Mouse (Mus musculus) thymus, postnatal 36 days (tissue): ENCODE measurements at regions not wholly inside any gene's neighbourhood (a gene's known extent, or its start where the extent isn't known, plus 50 kb on each side); places are given as distances from the start of the nearest gene placed in this dataset.

ENCODE experiments used
- DNase-seq, 2 experiments: peaks; one replicate each; pipeline ENCODE4 v3.0.0; 2022; ENCODE audit warnings: mixed read lengths in 2 of 2

DNA sequence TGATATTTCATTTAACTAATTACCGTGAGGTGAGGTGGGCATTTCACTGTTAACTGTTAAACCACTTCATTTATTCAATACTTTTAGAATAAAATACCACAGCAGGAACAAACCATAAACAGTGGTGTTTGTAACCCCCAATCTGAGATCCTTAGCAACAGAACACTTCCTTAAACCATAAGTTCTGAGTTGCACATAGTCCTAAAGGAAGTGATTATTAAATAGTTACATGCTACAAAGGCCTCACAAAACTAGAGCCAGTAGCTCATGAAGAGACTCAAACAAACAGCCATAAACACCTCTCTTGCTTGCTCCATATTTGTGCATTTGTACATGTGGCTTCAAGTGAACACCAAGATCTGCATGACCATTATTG, 222.5 kb upstream of the Mmadhc start:
- no peak for DNase-seq

DNA sequence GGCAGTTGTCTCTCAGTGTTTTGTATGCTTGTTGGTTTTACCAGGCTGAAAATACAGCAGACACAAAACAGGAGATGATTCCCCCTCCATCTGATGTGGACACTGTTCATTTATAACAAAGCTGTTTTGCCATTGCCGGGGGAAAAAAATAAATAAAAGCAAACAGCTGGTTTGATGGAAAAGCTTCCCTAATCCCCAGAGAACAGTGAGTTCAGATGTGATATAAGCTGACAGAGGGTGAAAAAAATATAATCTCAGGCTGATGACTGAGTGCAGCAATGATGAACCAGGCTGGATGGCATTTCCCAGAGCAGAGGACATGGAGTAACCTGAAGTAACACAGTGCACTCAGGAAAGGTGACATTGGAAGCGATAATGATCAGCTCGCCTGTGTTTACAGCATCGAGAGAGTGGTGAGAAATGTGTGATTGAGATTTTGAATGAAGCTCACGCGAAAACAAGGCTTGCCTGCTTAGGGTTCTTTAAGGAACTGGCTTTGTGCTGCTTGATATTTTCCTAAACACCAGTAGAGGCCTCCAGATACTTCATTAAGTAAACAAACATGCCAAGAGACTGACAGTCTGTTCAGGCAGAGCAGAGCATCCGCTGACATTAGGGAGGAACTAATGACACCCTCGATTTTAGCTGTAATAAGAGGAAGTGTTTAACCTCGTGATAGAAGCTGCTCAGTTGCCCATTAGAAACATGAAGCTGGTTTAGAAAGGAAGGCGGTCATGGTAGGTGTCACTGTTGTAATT, 221.9 kb upstream of the Mmadhc start:
- no peak for DNase-seq

DNA sequence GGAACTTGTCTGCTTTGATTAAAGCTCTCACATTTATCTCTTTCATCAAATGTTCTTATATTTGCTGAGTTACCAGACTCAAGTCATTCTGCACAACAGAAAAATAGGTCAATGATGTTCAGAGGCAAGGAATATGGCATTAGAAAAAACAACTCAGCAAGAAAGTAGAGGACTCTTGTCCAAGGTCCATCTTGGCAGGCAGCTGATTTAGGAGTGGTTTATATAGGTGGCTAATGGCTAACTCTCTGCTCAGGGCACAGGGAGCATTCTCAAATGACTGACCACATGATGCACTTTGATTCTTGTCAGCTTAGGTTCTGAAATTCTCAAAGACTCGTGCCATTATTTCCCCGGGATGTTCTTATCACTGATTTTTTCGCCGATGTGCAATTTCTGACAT, 216.7 kb upstream of the Mmadhc start:
- no peak for DNase-seq

DNA sequence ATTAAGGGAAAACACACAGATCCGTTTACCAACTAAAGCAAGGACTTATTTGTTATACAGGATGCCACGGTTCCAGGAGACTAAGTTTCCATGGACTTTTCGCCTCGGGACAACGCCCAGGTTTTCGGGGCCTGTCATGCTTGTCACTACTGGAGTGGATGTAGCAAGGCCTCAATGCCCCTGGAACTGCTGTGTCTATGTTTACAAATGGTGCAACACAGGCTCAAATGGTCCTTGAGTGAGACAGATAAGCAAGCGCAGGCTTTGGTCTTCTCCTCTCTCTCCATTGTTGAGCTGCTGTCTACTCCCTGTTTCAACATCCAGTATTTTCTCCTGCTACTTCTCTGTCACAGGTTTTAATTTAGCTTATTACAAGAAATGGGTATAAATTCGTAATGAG, 202.1 kb upstream of the Mmadhc start:
- DNase-seq, result no peak

DNA sequence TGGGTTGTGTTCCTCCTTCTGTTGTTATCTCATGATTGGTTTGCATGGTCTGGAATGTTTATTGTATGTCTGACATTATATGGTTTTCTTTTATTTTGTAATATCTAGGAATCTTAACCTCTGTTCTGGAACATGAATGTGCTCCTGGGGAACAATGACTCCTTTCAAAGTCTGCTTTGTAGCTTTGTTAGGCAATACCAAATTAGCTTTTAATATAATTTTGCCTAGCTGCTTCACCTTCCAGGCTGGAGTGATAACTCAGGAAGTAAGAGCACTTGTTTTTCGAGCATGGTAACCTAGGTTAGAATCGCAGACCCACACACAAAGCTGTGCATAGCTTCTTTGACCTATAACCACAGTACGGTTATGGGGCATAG, 199.4 kb upstream of the Mmadhc start:
- DNase-seq, result no peak

DNA sequence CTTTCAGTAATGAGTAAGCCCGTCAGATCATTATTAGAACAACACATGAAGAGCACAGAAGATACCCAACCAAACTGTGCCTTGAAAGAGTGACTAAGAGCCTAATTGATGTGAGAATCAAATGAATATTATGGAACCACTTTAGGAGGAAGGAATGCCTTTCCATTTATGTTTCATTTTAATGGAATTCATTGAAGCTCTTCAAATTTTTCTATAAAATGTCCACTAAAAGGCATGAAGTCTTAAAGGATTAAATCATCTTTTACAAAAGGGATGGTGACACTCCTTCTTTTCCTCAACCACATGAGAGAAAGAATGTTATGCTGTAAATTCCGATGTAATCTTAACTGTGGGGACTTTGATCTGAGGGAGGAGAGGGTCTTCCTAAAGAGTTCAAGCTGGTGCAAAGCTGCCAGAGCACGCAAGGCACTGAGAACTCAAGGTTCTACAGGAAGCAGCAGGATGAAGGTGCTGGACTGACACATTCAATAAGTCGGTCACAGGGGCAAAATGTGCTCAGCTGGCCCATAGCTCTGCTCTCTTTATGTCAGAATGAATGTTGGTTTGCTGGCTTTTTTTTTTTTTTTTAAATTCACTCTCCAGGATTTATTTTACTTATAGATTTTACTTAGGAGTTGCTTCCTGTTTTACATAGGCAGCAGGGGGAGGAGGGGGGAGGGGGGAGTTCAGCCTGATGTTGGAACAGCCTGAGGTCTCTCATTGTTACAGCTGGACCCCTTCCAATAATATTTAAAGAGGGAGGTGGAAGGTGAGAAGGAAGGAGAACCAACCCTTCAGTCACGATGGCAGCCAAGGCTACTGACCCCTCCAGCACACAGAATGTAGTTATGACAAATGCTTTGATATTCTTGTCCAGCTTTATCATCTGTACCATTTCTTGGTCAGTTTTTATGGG, 198.8 kb upstream of the Mmadhc start:
- DNase-seq, result no peak

DNA sequence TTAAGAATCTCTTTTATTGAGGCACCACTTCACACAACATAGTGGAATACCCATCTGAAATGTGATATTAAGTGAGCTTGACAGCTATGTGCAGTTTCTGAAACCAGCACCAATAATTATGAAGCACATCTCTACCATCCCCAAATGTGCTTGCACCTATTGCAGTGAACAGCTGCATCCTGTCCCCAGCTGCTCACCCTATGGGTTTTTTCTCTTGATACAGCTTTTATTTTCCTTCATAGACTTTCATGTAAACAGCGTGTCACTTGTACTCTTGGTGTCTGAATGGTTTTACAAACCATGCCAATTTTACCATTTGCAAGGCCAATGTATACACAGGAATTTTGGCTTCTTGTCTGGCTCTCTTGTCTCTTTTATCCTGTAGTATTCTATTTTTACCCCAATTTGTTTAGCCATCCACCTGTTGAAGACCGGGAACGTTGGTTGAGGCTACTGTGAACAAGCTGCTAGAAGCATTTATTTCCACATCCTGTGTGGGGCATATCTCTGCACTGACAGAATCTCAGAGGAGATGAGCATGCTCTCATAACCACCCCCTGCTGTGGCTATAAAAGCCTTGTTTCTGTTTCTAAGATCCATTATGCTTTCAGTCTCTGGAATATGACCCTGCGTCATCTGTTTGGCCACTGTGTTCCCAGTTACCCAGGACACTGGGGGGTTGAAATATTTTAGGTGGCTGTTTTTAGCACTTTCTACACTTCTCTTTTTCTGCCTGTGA, 197.2 kb upstream of the Mmadhc start:
- peak; percentile 11 to 23 for DNase-seq

DNA sequence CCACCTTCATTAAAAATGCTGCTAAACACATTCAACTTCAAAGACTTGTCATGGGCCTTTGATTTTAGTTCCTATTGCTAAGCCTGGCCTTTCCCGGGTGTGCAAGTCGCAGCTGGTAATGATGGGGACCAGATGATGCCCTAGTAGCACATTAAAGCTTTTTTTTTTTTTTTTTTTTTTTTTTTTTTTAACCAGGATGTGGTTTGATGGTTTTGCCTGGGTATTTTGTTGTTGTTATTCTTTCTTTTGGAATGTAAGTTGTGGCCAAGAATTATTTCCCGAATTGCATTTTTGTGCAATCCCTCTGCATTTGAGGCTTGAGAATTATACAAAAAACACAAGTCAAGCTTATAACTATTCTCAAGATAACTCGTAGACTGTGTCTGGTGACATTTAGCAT, 167.2 kb upstream of the Mmadhc start:
- DNase-seq, result no peak

DNA sequence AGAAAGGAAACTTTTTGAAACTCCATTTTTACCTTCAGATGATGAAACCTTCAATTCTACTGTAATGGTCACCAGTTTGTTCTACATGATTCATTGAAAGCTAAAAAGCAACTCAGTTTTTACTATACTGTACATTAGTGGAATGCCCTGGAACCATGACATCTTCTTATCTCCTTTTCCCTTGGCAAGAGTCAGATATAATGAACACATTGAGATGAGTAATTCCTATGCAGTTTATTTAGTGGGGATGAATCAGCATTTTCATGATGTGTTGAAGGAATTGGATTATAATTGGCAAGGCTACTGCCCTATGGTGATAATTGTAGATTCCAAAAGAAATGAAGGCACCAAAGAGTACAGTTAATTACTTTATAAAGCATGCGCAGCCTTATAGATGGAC, 165.8 kb upstream of the Mmadhc start:
- no peak for DNase-seq

DNA sequence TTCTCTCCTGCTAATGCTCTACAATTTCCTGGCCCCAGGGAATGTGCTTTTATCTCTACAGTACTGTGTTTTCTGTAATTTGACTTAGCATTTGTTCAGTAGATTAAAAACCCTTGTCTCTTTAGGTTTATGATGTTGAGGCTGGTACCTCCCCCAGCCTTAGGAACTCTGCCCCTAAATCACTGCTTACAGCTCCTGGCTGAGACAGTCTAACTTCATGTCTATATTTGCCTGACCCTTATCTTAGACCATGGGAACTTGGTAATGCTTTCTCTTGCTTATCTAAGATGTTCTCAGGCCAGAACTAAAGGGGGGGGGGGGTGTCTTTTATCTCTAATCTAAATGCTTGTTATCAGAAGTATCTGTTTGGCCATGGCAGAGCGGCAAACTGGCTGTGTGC, 160.1 kb upstream of the Mmadhc start:
- DNase-seq, result no peak

DNA sequence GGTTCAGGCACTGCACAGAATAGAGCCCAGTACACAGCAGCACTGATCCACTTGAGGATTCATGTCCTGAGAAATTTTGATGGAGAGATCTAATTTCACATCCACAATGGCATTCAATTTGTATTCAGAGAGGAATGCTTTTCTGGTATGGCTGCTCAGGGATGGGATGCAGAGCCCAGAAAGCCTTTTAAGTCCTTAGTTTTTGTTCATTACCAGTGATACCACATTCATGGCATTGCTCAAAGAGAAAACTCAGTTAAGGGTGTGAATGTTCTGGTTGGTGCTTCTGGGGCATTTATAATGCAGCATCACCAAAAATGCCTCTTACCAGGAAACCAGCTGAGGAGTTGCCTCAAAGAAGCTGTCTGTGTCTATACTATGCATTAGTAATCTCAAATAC, 151.5 kb upstream of the Mmadhc start:
- DNase-seq, result no peak

DNA sequence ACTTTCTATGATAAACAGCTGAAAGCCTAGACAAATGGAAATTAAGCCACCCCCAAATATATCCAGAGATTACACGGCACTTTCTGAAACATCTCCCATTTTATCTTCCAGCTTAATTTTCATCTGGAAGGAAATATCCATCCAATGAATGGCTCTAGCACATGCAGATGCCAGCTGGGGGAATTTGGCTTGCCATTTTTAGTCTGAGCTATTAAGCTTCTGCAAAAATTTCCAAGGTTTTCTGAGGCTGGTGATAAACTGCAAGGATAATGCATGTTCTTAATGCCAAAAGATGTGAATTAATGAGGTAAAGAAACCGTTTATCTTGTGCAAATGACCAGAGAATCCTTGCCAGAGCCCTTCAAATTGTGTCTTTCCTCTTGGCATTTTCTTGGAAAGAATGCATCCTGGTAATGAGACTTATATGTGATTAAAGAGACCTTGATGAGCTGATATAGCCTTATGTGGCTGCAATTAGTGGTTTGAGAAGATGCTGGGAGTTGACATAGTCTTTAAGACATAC, 149.4 kb upstream of the Mmadhc start:
- no peak for DNase-seq

DNA sequence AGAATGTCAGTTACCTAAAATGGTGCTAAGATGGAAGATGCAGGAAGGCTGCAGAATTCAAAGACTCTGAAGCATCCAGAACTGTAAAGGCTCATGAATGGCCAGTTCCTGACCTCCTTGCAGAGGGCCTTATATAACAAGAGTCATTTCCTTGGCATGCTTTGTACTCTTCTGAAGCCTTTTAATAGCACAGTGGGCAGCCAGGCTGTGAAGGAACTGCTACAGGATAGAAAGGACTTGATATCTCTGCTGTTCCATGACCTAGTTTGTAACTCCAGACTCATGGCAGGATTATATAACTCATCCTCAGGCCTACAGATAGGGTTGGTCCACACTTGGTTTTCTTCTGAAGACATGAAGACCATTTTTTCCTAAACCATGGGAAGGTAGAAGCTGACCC, 143.7 kb upstream of the Mmadhc start:
- DNase-seq, result no peak

DNA sequence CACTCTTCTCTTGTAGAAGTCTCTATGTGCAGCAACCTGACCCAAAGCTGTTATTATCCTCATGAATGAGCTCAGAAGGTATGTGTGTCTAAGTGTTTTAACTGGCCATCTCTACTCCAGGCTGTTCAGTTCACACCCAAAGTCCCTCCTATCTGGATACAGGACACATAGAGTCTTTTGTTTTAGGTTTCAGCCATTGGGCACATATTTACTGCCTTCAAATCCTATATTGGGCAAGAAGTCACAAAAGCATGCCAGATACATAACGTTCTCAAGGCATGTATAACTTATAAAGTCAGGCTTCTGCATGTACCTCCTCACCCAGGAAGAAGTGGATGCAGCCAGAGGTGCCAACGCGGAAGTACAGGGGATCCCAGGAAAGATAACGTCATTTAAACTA, 136.6 kb upstream of the Mmadhc start:
- no peak for DNase-seq

DNA sequence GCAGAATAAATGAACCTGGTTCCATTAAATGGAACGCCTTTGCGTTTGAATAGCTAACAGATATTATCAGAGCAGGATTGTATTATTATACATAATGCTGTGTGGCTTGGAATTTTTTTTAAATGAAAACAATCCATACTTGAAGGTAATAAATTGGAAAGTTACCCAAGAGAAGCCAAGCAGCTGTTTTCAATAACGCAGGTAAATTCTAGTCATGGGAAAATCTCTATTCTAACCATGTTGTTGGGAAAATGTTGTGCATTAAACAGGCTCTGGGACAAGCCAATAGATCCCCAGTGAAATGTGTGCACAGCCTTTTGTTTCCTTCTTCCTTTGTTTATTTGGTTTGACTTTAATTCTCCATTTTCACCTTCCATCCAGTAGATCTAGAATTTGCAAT, 128.6 kb upstream of the Mmadhc start:
- no peak for DNase-seq

DNA sequence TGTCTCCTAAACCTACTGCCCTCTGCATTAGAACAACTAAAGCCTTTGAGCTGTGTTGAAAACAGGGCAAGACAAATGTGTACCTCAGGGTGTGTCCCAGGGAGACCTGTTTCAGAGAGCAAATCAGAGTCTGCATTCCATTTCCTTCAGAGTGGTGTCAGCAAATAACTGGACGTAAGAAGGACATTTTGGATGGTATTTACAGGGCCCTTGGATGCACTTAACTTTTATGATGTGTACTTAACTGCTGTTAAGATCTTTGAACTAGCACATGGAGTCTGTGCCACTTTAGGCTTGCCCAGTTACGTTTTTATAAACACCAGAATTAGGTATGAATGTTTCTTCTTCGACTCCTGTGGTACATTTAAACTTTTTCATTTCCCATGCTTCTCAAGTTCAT, 123.0 kb upstream of the Mmadhc start:
- DNase-seq, result no peak

DNA sequence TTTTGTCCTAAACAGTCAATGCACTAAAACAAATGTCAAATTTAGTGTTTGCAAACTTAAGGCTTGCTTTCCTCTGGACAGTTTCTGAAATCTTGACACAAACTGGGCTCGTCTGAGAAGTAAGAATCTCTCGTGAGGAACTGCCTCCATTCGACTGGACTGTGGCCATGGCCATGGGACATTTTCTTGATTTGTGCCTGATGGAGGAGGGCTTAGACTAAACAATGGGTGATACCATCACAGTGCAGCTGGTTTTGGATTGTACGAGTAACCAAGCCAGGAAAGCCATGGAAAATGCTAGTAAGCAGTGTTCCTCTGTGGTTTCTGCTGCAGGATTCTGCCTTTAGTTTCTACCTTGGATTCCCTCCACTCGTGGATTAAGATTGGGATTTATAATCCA, 121.0 kb upstream of the Mmadhc start:
- DNase-seq, result no peak

DNA sequence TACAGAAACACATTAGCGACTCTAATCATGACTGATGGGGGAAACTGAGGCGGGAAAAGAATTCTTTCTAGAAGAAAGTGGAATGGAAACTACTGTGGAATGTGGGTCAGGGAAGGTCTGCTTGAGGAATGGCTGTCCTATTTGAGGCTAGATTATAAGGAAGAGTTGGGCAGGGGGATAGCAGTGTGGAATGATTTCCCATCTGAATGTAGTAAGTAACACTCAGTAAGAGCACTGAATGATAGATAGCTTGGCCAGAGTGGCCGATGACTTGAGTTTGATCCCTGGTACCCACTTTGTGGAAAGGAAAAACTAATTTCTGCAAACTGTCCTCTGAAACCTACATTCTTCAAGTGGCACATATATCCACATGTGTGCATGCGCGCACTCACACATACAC, 120.5 kb upstream of the Mmadhc start:
- DNase-seq, result no peak

DNA sequence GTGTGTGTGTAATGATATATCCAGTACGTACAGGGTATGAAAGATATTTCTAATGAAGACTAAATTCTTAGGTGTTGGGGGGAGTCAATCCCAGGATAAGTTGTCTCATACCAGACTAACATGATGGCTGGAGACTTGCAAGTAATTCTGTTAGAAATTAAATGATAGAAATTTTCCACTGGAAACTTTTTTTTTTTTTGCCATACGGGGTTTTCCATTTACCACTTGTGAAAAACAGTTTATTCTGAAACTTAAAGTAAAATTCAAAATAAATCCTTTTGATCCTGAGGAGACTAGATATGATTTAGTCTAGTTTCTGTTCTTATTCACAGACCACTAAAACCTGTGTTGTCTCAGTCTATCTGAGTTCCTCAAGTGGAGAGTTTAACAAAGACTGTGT, 119.5 kb upstream of the Mmadhc start:
- DNase-seq, result no peak

DNA sequence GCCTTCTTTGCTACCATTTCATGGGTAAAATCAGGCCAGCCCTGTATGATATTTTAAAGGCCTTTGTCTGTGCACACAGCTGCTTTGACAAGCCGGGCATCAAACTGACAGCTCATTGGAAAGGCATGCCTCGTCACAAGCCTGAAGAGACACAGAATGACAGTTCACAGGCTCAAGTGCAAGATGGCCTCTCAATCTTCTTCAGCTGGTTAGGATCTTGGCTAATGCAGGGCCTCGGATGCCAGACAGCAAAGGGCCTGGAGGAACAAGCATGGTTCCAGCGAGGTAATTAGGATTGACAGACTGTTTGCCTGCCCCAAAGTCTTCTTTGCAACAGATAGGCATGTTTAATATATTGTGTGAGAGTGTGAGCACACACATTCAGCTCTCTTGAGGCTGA, 109.3 kb upstream of the Mmadhc start:
- no peak for DNase-seq

DNA sequence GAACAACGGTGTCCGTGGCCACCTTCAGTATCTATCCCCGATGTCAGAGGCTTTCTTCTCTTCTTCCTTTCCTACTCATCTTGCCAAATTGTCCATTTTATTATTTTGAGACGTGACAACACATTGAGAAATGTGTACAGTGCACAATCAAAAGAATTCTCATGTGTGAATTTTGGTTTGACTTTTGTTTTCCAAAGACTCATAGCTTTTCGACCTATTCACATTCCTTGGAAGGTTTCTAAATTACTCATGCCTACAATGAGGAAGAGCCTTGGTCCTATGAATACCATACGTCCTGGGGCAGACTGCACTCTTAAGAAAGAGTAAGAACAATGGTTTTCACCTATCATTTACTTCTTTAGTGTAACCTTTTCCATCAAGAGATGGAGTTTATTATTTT, 106.5 kb upstream of the Mmadhc start:
- no peak for DNase-seq

DNA sequence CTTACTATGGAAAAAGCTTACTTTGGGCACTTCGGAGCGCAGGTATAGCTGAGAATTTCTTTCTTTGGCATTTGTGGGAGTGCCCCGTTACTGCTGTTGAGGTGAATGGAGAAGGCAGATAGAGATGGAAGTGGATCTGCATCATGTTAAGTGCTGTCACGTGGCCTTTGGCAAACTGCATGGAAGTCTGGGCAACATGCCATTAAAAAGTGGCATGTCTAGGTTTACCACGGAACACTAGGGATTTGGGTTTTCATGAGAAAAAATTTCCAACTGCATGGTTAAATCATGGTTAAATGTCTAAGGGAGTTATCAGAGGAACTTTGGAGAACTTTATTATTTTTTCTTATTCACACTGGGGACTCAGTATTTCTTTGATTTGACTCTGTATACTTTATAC, 102.0 kb upstream of the Mmadhc start:
- DNase-seq, result no peak

DNA sequence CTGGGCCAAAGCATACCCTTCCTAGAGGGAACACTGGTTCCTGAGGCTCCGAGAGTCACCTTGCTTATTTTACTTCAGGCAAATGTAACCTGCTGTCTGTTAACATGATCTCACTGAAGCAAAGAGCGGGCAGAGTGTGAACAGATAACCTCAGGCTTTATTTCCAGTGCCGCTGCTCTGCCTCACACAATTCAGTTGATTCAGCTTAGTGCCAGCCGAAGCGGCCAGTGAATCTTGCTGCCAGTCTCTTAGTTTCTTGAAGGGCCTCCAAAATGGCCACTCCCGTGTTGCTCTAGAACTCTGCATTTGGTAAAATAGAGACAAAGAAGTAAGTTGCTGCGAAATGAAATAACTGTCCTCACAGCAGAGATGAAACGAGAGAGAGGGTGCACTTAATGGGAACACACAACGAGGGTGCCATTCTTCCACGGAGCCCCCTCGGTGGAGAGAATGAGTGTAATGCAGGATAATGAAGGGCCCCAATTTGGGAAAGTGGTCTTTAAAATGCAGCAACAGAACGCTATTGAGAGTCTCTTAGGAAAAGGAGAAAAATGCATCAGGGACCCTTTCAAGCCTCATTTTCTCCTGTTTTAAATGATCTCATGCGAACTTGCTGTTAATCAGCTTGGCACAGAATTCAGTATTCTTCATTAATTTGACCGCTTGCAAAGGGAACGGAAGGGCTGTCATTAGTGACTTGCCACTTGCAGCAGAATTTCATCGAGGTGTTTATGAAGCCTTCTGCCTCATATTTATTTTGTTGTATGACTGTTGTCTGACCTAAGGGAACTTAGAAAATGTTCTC, 81.2 kb upstream of the Mmadhc start:
- DNase-seq, result no peak
